Mouse (Mus musculus) cortical plate, adult 2 months (tissue): ENCODE results near the gene Txnrd2.

Source experiments
- CTCF ChIP-seq: fragments of 200-500 bp; IDR thresholded peaks from 2 replicates; pipeline ENCODE4 v1.5.1; 2011; ENCODE audit warnings: mild to moderate bottlenecking, control low read depth, low read length; ENCODE audit not compliant: insufficient read depth; ENCODE audit errors: extremely low read depth
- POLR2A ChIP-seq: fragments of 200-500 bp; IDR thresholded peaks from 2 replicates; pipeline ENCODE4 v1.6.1; 2011; ENCODE audit warnings: mild to moderate bottlenecking, low read length, control low read depth; ENCODE audit not compliant: insufficient read depth; ENCODE audit errors: extremely low read depth

DNA sequence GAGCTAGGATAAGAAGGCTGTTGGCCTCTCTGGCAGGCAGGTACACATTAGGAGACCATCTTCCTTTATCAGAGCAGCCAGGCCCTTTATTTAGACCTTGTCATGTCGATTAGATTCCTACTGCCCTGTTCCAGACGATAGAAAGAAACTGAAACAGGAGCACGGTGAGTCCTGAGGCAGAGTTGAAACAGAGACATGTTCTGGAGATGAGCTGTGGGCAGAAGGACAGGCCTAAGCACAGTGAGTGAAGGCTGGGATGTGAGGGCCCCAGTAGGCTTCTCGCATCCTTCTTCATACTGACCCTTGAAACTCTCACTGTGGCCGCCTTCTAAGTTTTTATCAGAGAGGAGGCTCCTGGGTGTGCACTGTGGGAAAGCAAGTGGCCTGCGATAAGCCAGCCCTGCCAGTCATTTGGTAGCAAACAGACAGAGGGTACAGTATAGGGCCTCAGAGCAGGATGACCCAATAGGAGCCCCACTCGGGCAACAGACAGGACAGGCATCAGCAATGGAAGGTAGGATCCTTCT, 2.4 kb downstream of the Txnrd2 start:
- TF ChIP-seq CTCF (no peak), POLR2A (no peak)
